Mouse (Mus musculus): ENCODE data around the gene Cntn5. TPM values are rescaled to one million over a fixed set of nuclear protein-coding genes. Genes with fewer than 3 reads are reported as not detected.

The Cntn5 gene
- polyA plus RNA-seq, 1 experiment from 2014 or later, result 0.41 TPM

- Histone ChIP-seq H3K4me1 (ENCODE audit: control insufficient read depth, insufficient read depth, low read length) (no peaks in the 10 kb centered on the region), H3K27ac (ENCODE audit: low read length) (no peak overlapping the region), H3K27me3 (ENCODE audit: control insufficient read depth, insufficient read depth, low read length) (no peaks in the 10 kb centered on the region), H3K4me2 (ENCODE audit: low read depth, low read length) (no peak overlapping the region), H3K9me3 (replicated peaks; ENCODE audit: control insufficient read depth, low read length) (no peaks in the 10 kb centered on the region), H3K36me3 (ENCODE audit: control insufficient read depth, insufficient read depth, low read length) (no peaks in the 10 kb centered on the region), H3K4me3 (replicated peaks; ENCODE audit: low read length) (no peak overlapping the region), H3K9ac (ENCODE audit: low read length) (no peak overlapping the region)
- 75% methylated on average over 3 of the region's 3 CpGs for WGBS
- ATAC-seq (ENCODE audit: insufficient read depth, low FRiP score), result no peak
These were observed 889.4 kb downstream of the Cntn5 start for GRCm38 (mm10) chr9:10015129-10015528.

- Histone ChIP-seq H3K36me3 (ENCODE audit: control insufficient read depth, insufficient read depth, low read length) (no peaks in the 10 kb centered on the region), H3K4me3 (replicated peaks; ENCODE audit: low read length) (no peak overlapping the region), H3K27me3 (ENCODE audit: control insufficient read depth, insufficient read depth, low read length) (no peaks in the 10 kb centered on the region), H3K4me1 (ENCODE audit: control insufficient read depth, insufficient read depth, low read length) (no peaks in the 10 kb centered on the region), H3K9ac (ENCODE audit: low read length) (no peak overlapping the region), H3K27ac (ENCODE audit: low read length) (no peak overlapping the region), H3K9me3 (replicated peaks; ENCODE audit: control insufficient read depth, low read length) (no peaks in the 10 kb centered on the region), H3K4me2 (ENCODE audit: low read depth, low read length) (no peak overlapping the region)
- no peak for ATAC-seq (ENCODE audit: insufficient read depth, low FRiP score)
- 68% methylated on average over 8 of the region's 8 CpGs for WGBS
These were observed 920.5 kb downstream of the Cntn5 start for GRCm38 (mm10) chr9:9984028-9984427.

- Histone ChIP-seq H3K4me2 (ENCODE audit: low read depth, low read length) (no peak overlapping the region), H3K27me3 (ENCODE audit: control insufficient read depth, insufficient read depth, low read length) (no peaks in the 10 kb centered on the region), H3K4me1 (ENCODE audit: control insufficient read depth, insufficient read depth, low read length) (no peaks in the 10 kb centered on the region), H3K9ac (ENCODE audit: low read length) (no peak overlapping the region), H3K4me3 (replicated peaks; ENCODE audit: low read length) (no peak overlapping the region), H3K27ac (ENCODE audit: low read length) (no peak overlapping the region), H3K9me3 (replicated peaks; ENCODE audit: control insufficient read depth, low read length) (no peaks in the 10 kb centered on the region), H3K36me3 (ENCODE audit: control insufficient read depth, insufficient read depth, low read length) (no peaks in the 10 kb centered on the region)
- 35% methylated on average over 2 of the region's 2 CpGs for WGBS
- ATAC-seq (ENCODE audit: insufficient read depth, low FRiP score), result no peak
These were observed 921.4 kb downstream of the Cntn5 start for GRCm38 (mm10) chr9:9983220-9983619.

- H3K27me3 ChIP-seq (ENCODE audit: control insufficient read depth, insufficient read depth, low read length), result no peaks in the 10 kb centered on the region
- H3K4me2 ChIP-seq (ENCODE audit: low read depth, low read length), result no peak overlapping the region
- 93% methylated on average over 4 of the region's 4 CpGs for WGBS
- H3K9ac ChIP-seq (ENCODE audit: low read length), result no peak overlapping the region
- H3K27ac ChIP-seq (ENCODE audit: low read length), result no peak overlapping the region
- ATAC-seq (ENCODE audit: insufficient read depth, low FRiP score), result no peak
- H3K4me1 ChIP-seq (ENCODE audit: control insufficient read depth, insufficient read depth, low read length), result no peaks in the 10 kb centered on the region
- H3K4me3 ChIP-seq (replicated peaks; ENCODE audit: low read length), result no peak overlapping the region
- no peaks in the 10 kb centered on the region for H3K36me3 ChIP-seq (ENCODE audit: control insufficient read depth, insufficient read depth, low read length)
- no peaks in the 10 kb centered on the region for H3K9me3 ChIP-seq (replicated peaks; ENCODE audit: control insufficient read depth, low read length)
These were observed 939.2 kb downstream of the Cntn5 start for GRCm38 (mm10) chr9:9965370-9965769.

- Histone ChIP-seq H3K4me2 (ENCODE audit: low read depth, low read length) (no peak overlapping the region), H3K27ac (ENCODE audit: low read length) (no peak overlapping the region), H3K4me3 (replicated peaks; ENCODE audit: low read length) (no peak overlapping the region), H3K27me3 (ENCODE audit: control insufficient read depth, insufficient read depth, low read length) (no peaks in the 10 kb centered on the region), H3K4me1 (ENCODE audit: control insufficient read depth, insufficient read depth, low read length) (no peaks in the 10 kb centered on the region), H3K36me3 (ENCODE audit: control insufficient read depth, insufficient read depth, low read length) (no peaks in the 10 kb centered on the region), H3K9me3 (replicated peaks; ENCODE audit: control insufficient read depth, low read length) (no peaks in the 10 kb centered on the region), H3K9ac (ENCODE audit: low read length) (no peak overlapping the region)
- ATAC-seq (ENCODE audit: insufficient read depth, low FRiP score), result no peak
These were observed 943.9 kb downstream of the Cntn5 start for GRCm38 (mm10) chr9:9960610-9961172.

GRCm38 (mm10) chr9:9949346-9949745 is 955.2 kb downstream of the Cntn5 start:
- H3K9me3 ChIP-seq (replicated peaks; ENCODE audit: control insufficient read depth, low read length), result no peaks in the 10 kb centered on the region
- H3K4me1 ChIP-seq (ENCODE audit: control insufficient read depth, insufficient read depth, low read length), result no peaks in the 10 kb centered on the region
- H3K36me3 ChIP-seq (ENCODE audit: control insufficient read depth, insufficient read depth, low read length), result no peaks in the 10 kb centered on the region
- no peak for ATAC-seq (ENCODE audit: insufficient read depth, low FRiP score)
- H3K4me2 ChIP-seq (ENCODE audit: low read depth, low read length), result no peak overlapping the region
- WGBS, result 65% methylated on average over 3 of the region's 3 CpGs
- no peak overlapping the region for H3K4me3 ChIP-seq (replicated peaks; ENCODE audit: low read length)
- H3K27me3 ChIP-seq (ENCODE audit: control insufficient read depth, insufficient read depth, low read length), result no peaks in the 10 kb centered on the region
- no peak overlapping the region for H3K9ac ChIP-seq (ENCODE audit: low read length)
- no peak overlapping the region for H3K27ac ChIP-seq (ENCODE audit: low read length)

- Histone ChIP-seq H3K4me1 (ENCODE audit: control insufficient read depth, insufficient read depth, low read length) (no peaks in the 10 kb centered on the region), H3K9me3 (replicated peaks; ENCODE audit: control insufficient read depth, low read length) (no peaks in the 10 kb centered on the region), H3K9ac (ENCODE audit: low read length) (no peak overlapping the region), H3K4me3 (replicated peaks; ENCODE audit: low read length) (no peak overlapping the region), H3K4me2 (ENCODE audit: low read depth, low read length) (no peak overlapping the region), H3K27me3 (ENCODE audit: control insufficient read depth, insufficient read depth, low read length) (no peaks in the 10 kb centered on the region), H3K36me3 (ENCODE audit: control insufficient read depth, insufficient read depth, low read length) (no peaks in the 10 kb centered on the region), H3K27ac (ENCODE audit: low read length) (no peak overlapping the region)
- 43% methylated on average over 1 of the region's 1 CpGs for WGBS
- ATAC-seq (ENCODE audit: insufficient read depth, low FRiP score), result no peak
These were observed 959.7 kb downstream of the Cntn5 start for GRCm38 (mm10) chr9:9944872-9945271.

- no peak overlapping the region for H3K27ac ChIP-seq (ENCODE audit: low read length)
- no peak overlapping the region for H3K9ac ChIP-seq (ENCODE audit: low read length)
- H3K4me1 ChIP-seq (ENCODE audit: control insufficient read depth, insufficient read depth, low read length), result no peaks in the 10 kb centered on the region
- H3K4me3 ChIP-seq (replicated peaks; ENCODE audit: low read length), result no peak overlapping the region
- no peaks in the 10 kb centered on the region for H3K9me3 ChIP-seq (replicated peaks; ENCODE audit: control insufficient read depth, low read length)
- no peaks in the 10 kb centered on the region for H3K36me3 ChIP-seq (ENCODE audit: control insufficient read depth, insufficient read depth, low read length)
- WGBS, result 60% methylated on average over 1 of the region's 1 CpGs
- no peaks in the 10 kb centered on the region for H3K27me3 ChIP-seq (ENCODE audit: control insufficient read depth, insufficient read depth, low read length)
- no peak overlapping the region for H3K4me2 ChIP-seq (ENCODE audit: low read depth, low read length)
- no peak for ATAC-seq (ENCODE audit: insufficient read depth, low FRiP score)
These were observed 966.8 kb downstream of the Cntn5 start for GRCm38 (mm10) chr9:9937444-9938436.

GRCm38 (mm10) chr9:9920580-9920979 is 984.0 kb downstream of the Cntn5 start:
- no peak for ATAC-seq (ENCODE audit: insufficient read depth, low FRiP score)
- H3K4me2 ChIP-seq (ENCODE audit: low read depth, low read length), result no peak overlapping the region
- no peaks in the 10 kb centered on the region for H3K4me1 ChIP-seq (ENCODE audit: control insufficient read depth, insufficient read depth, low read length)
- no peak overlapping the region for H3K4me3 ChIP-seq (replicated peaks; ENCODE audit: low read length)
- H3K9me3 ChIP-seq (replicated peaks; ENCODE audit: control insufficient read depth, low read length), result peaks cover under 1% of the 10 kb centered on the region; the same call in 1 of the 2 replicates
- H3K36me3 ChIP-seq (ENCODE audit: control insufficient read depth, insufficient read depth, low read length), result no peaks in the 10 kb centered on the region
- no peak overlapping the region for H3K9ac ChIP-seq (ENCODE audit: low read length)
- no peaks in the 10 kb centered on the region for H3K27me3 ChIP-seq (ENCODE audit: control insufficient read depth, insufficient read depth, low read length)
- no peak overlapping the region for H3K27ac ChIP-seq (ENCODE audit: low read length)
- 80% methylated on average over 3 of the region's 3 CpGs for WGBS

Measured in stomach, embryonic 16.5 days (tissue).